Mouse (Mus musculus): Measurements from ENCODE around the gene Klhl12. TPM values are rescaled to one million over a fixed set of nuclear protein-coding genes. Genes with fewer than 3 reads are reported as not detected.

The Klhl12 gene
- polyA plus RNA-seq, 1 experiment from 2014 or later = 35.0 TPM

- no peak for ATAC-seq (ENCODE audit: insufficient number of reproducible peaks, insufficient read depth, low FRiP score, low TSS enrichment, low read depth)
- Histone ChIP-seq H3K36me3 (no peaks in the 10 kb centered on the region), H3K27ac (no peak overlapping the region), H3K27me3 (no peaks in the 10 kb centered on the region), H3K4me2 (no peak overlapping the region), H3K9ac (replicated peaks) (no peak overlapping the region), H3K9me3 (no peaks in the 10 kb centered on the region), H3K4me1 (replicated peaks) (no peaks in the 10 kb centered on the region), H3K4me3 (replicated peaks) (no peak overlapping the region)
- 98% methylated on average over 1 of the region's 1 CpGs for WGBS
Measured at GRCm38 (mm10) chr1:134535054-134535453, 79.7 kb downstream of the Klhl12 start.

GRCm38 (mm10) chr1:134535513-134535912, 80.2 kb downstream of the Klhl12 start:
- no peak overlapping the region for H3K4me2 ChIP-seq
- no peaks in the 10 kb centered on the region for H3K9me3 ChIP-seq
- no peaks in the 10 kb centered on the region for H3K27me3 ChIP-seq
- WGBS = 69% methylated on average over 3 of the region's 3 CpGs
- no peak for ATAC-seq (ENCODE audit: insufficient number of reproducible peaks, insufficient read depth, low FRiP score, low TSS enrichment, low read depth)
- no peak overlapping the region for H3K9ac ChIP-seq (replicated peaks)
- no peaks in the 10 kb centered on the region for H3K4me1 ChIP-seq (replicated peaks)
- H3K27ac ChIP-seq = no peak overlapping the region
- no peaks in the 10 kb centered on the region for H3K36me3 ChIP-seq
- H3K4me3 ChIP-seq (replicated peaks) = no peak overlapping the region

GRCm38 (mm10) chr1:134540610-134541009, 85.3 kb downstream of the Klhl12 start:
- Histone ChIP-seq H3K4me2 (no peak overlapping the region), H3K36me3 (no peaks in the 10 kb centered on the region), H3K9me3 (peaks cover 10% of the 10 kb centered on the region), H3K9ac (replicated peaks) (no peak overlapping the region), H3K27ac (no peak overlapping the region), H3K4me1 (replicated peaks) (no peaks in the 10 kb centered on the region), H3K4me3 (replicated peaks) (no peak overlapping the region), H3K27me3 (no peaks in the 10 kb centered on the region)
- ATAC-seq (ENCODE audit: insufficient number of reproducible peaks, insufficient read depth, low FRiP score, low TSS enrichment, low read depth) = no peak
- WGBS = 83% methylated on average over 10 of the region's 10 CpGs

Other genes with a start within 250 kb of the Klhl12 start
- 1.5 and 3.0 TPM in 2 replicates for gene Adora1, start 220.1 kb upstream of the Klhl12 start, polyA plus RNA-seq (2016; fragmentation: Nextera tagmentation; extraction: Ambion mirVana)
- 108 and 119 TPM in 2 replicates for gene Myog, start 165.5 kb upstream of the Klhl12 start, polyA plus RNA-seq (2016; fragmentation: Nextera tagmentation; extraction: Ambion mirVana)
- gene Ppfia4, start 122.6 kb upstream of the Klhl12 start, polyA plus RNA-seq (2016; fragmentation: Nextera tagmentation; extraction: Ambion mirVana) = 6.5 and 6.7 TPM in 2 replicates
- gene Tmem183a, start 93.6 kb upstream of the Klhl12 start, polyA plus RNA-seq (2016; fragmentation: Nextera tagmentation; extraction: Ambion mirVana) = 96.6 and 99.3 TPM in 2 replicates
- not detected in 2 replicates for gene 4933406M09Rik, start 69.6 kb upstream of the Klhl12 start, polyA plus RNA-seq (2016; fragmentation: Nextera tagmentation; extraction: Ambion mirVana)
- 42.6 and 44.0 TPM in 2 replicates for gene Cyb5r1, start 50.0 kb upstream of the Klhl12 start, polyA plus RNA-seq (2016; fragmentation: Nextera tagmentation; extraction: Ambion mirVana)
- 80.7 and 86.4 TPM in 2 replicates for gene Adipor1, start 40.2 kb upstream of the Klhl12 start, polyA plus RNA-seq (2016; fragmentation: Nextera tagmentation; extraction: Ambion mirVana)
- 32.6 and 34.1 TPM in 2 replicates for gene Rabif, start 39.1 kb downstream of the Klhl12 start, polyA plus RNA-seq (2016; fragmentation: Nextera tagmentation; extraction: Ambion mirVana)
- not detected in 2 replicates for gene Mgat4e, start 94.2 kb downstream of the Klhl12 start, polyA plus RNA-seq (2016; fragmentation: Nextera tagmentation; extraction: Ambion mirVana)
- gene Kdm5b, start 104.6 kb downstream of the Klhl12 start, polyA plus RNA-seq (2016; fragmentation: Nextera tagmentation; extraction: Ambion mirVana) = 105 and 111 TPM in 2 replicates
- gene Syt2, start 191.1 kb downstream of the Klhl12 start, polyA plus RNA-seq (2016; fragmentation: Nextera tagmentation; extraction: Ambion mirVana) = 0.14 and 0.34 TPM in 2 replicates